Mouse (Mus musculus): ENCODE data around the gene Slc16a9.

DNA sequence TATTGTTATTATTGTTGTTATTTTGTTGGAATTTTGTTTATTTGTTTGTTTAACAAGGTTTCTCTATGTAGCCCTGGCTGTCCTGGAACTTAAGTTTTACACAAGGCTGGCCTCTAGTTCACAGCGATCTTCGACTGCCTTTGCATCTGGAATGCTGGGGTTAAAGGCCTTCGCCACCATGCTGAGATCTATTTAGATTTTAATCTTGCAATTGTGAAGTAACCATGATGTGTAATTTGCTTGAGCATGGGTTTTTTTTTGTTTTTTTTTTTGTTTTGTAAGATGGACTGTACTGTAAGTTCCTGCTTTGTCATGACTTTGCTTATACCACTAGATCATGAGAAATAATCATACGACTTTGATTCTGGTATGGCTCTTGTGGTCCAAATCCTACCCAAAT, 16.0 kb downstream of the Slc16a9 start:
- TF ChIP-seq CTCF (IDR thresholded peaks at IDR 0.05; ENCODE audit: control insufficient read depth, insufficient read depth, low read length) (no peak), POLR2A (IDR thresholded peaks at IDR 0.05; ENCODE audit: borderline replicate concordance, control insufficient read depth, low read depth, low read length) (no peak)
